Mouse (Mus musculus): Measurements from ENCODE around the gene Dvl3.

DNA sequence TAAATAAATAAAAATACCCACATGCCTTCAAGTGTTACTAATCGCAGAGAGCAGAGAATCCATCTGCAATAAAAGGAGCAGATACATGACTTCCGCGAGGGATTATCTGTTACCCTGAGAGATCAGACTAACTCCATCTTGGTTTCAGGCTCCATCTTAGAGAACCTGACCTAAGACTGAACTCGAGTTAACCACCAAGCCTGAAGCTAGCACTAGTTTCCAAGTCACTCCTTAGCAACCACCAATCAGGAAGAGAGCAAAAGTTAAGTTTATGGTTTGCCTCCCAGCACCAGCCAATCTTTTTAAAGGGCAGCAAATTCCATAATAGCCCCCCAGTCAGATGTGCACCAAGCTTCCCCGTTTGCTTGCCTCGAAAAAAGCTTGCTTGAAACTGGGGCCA is 42.0 kb upstream of the Dvl3 start:
- TF ChIP-seq CTCF (IDR thresholded peaks at IDR 0.05; ENCODE audit: extremely low read depth, insufficient read depth, insufficient read length, insufficient replicate concordance) (no peak), POLR2A (IDR thresholded peaks at IDR 0.05; ENCODE audit: low read depth, low read length) (no peak)
